Mouse (Mus musculus): ENCODE measurements around the gene Gstm5. TPM values are rescaled to one million over a fixed set of nuclear protein-coding genes. Genes with fewer than 3 reads are reported as not detected.
"Not testable (repeated sequence)": the region's sequence is repeated elsewhere in the genome, so short reads cannot be mapped to it uniquely, and the experiment has no call there.

The Gstm5 gene
- total RNA-seq, 2 experiments from 2014 or later = 17.9 to 22.6 TPM

DNA sequence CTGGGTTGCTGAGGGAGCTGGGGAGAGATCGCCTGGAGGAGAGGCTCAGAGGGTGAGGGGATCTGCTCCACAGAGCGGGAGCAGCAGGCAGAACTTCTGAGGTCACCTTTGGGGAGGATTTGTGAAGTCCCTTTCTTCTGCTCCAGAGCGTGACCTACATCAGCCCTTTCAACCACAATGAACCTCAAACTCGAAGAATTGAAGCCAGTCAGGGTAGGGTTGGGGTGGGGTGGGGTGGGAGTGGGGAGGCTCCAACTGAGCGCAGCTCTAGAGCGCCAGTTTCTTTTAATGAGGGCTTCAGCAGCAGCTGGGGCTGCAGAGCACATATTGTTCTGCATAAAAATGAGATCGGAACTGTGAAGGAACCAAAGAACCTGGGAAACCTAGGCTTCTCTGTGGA lies 26.5 kb upstream of the Gstm5 start:
- ATAC-seq (replicated peaks; ENCODE audit: low FRiP score, poor library complexity, severe bottlenecking) = no peak

GRCm38 (mm10) chr3:107869925-107870324 lies 25.7 kb upstream of the Gstm5 start:
- no peak for ATAC-seq (replicated peaks; ENCODE audit: low FRiP score, poor library complexity, severe bottlenecking)

- no peak for ATAC-seq (replicated peaks; ENCODE audit: low FRiP score, poor library complexity, severe bottlenecking)
Observed at GRCm38 (mm10) chr3:107873335-107874251, 22.0 kb upstream of the Gstm5 start.

DNA sequence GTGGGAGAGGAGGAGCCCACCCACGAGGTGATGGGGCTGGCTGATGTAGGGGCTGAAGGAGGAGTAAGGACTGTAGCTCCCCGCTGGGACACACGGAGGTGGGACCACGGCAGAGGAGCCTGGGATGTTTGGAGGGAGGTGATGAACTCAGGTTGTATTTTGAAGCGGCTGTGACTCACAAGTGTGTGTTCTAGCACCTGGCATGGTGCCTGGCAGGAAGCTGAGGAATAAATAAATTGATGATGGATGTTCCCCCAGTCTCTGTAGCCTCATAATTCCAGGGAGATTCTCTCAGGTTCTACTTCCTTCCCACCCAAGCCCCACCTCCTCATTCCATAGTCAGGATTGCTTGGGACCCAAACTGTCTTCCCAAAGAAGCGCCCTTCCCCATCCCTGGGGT lies 20.4 kb upstream of the Gstm5 start:
- ATAC-seq (replicated peaks; ENCODE audit: low FRiP score, poor library complexity, severe bottlenecking) = no peak

DNA sequence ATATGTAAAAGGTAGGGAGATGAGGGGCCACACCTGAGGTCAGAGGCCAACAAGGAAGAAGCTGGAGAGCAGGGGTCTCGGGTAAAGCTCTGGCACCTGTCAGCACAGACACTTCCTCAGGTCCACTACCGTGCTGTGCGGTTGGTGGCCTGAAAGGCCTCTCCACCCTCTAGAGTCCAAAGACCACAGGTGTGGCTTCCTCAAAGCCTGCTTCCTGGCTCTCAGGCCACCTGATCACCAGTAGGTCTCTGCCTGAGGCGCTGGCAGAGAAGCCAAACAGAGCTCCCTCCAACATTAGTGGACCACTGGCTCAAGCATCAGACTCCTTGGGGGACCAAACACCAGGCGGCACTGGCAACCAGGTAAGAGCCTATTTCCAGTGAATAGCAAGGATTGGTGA lies 18.6 kb upstream of the Gstm5 start, which contains the start of gene Eps8l3:
Gene Eps8l3, plus strand, starts transcription at position 225 of the 400 bp plus-strand sequence.
- no peak for ATAC-seq (replicated peaks; ENCODE audit: low FRiP score, poor library complexity, severe bottlenecking)

GRCm38 (mm10) chr3:107877747-107878736 lies 17.6 kb upstream of the Gstm5 start:
- no peak for ATAC-seq (replicated peaks; ENCODE audit: low FRiP score, poor library complexity, severe bottlenecking)

DNA sequence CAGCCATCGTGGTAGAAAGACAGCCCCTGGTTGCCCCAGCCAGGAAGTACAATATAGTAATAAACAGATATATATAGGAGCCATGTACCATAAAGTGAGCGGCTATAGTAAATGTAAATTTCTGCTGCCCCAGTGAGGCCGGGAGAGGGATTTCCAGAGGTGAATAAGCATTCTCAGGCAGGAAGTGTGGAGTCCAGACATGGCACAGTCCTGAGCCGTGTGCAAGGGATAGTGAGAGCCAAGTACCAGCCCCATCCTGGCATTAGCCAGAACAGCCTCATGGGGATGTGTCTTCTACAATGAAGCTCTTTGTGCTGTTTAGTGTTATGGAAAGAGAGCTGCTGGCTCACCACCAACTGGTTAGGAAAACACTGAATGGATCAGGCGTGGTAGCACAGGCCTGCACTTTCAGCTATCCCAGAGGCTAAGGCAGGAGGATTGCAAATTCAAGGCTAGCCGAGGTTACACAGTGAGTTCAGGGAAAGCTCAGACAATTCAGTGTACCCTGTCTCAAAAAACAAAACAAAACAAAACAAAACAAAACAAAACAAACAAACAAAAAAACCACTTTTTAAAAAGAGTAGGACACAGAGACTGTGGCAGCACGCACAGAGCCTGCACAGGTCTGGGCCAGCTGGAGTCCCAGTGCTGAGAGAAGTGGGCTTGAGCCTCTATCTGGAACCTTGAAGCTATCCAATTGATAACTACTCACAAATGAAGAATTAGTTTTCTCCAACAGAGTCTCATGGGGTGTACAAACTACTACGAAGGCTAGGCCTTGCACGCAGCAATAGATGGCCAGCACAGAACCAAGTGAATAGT lies 7.7 kb upstream of the Gstm5 start:
- no peak for ATAC-seq (replicated peaks; ENCODE audit: low FRiP score, poor library complexity, severe bottlenecking)

GRCm38 (mm10) chr3:107889236-107889635 lies 6.4 kb upstream of the Gstm5 start:
- ATAC-seq (replicated peaks; ENCODE audit: low FRiP score, poor library complexity, severe bottlenecking) = not testable (repeated sequence)

GRCm38 (mm10) chr3:107895194-107895719 lies 364 bp upstream of the Gstm5 start:
- ATAC-seq (replicated peaks; ENCODE audit: low FRiP score, poor library complexity, severe bottlenecking) = peak; percentile 52

- ATAC-seq (replicated peaks; ENCODE audit: low FRiP score, poor library complexity, severe bottlenecking) = no peak
Observed at GRCm38 (mm10) chr3:107898691-107899090, 3.1 kb downstream of the Gstm5 start.

- ATAC-seq (replicated peaks; ENCODE audit: low FRiP score, poor library complexity, severe bottlenecking) = no peak
Observed at GRCm38 (mm10) chr3:107900955-107901673, 5.5 kb downstream of the Gstm5 start.

DNA sequence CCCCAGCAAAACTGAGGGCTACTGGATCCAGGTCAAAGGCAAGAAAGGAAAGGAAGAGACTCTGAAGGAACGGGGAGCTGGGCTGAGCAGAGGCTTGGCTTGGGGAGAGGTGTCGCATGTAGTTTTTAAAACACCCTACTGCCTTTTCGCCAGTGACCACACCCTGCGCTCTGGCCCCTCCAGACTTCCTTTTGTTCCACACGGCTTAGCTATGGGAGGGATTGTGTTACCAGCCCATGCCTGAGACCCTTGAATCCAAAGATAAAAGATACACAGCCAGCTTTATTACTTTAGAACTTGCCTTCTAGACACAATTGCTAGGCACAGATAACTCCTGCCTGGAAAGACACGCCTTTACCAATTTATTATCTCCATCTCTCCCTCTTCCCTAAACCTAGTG lies 10.3 kb downstream of the Gstm5 start:
- no peak for ATAC-seq (replicated peaks; ENCODE audit: low FRiP score, poor library complexity, severe bottlenecking)

DNA sequence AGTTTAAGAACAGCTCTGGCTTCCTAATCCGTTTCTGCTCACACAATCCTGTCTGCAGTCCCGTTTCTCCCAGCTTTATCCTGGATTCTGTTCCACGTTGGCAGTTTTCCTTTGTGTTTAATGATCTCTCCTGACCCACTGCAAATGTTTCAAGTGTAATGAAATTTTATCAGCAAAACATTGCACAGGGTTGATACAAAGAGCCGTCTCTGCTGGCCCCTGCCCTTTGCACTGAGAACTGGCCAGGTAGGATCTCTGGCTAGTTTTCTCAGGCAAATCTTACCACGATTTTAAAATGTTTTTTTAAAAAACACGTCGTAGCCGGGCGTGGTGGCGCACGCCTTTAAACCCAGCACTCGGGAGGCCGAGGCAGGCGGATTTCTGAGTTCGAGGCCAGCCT lies 21.1 kb downstream of the Gstm5 start:
- no peak for ATAC-seq (replicated peaks; ENCODE audit: low FRiP score, poor library complexity, severe bottlenecking)

GRCm38 (mm10) chr3:107917097-107917496 lies 21.5 kb downstream of the Gstm5 start:
- ATAC-seq (replicated peaks; ENCODE audit: low FRiP score, poor library complexity, severe bottlenecking) = no peak

GRCm38 (mm10) chr3:107917783-107918408 lies 22.3 kb downstream of the Gstm5 start:
- peak; percentile 77; the same call in 1 of the 2 replicates for ATAC-seq (replicated peaks; ENCODE audit: low FRiP score, poor library complexity, severe bottlenecking)

GRCm38 (mm10) chr3:107920348-107920747 lies 24.7 kb downstream of the Gstm5 start:
- ATAC-seq (replicated peaks; ENCODE audit: low FRiP score, poor library complexity, severe bottlenecking) = no peak

DNA sequence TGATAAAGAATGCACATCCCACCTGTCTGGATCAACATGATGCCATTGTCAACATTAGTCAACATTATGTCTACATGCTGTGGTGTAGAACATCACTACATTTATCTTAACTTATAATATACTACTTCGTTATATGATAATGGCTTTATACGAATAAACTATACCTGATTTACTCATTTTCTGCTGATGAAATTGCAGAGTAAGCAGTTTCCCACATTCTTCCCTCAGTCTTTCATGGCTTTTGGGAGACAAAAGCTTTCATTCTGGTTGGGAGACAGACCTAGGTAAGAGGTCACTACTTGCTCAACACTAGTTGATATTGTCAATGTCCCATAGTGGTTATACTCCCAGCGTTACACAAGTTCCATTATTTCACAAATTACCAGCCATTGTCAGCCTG lies 29.7 kb downstream of the Gstm5 start:
- ATAC-seq (replicated peaks; ENCODE audit: low FRiP score, poor library complexity, severe bottlenecking) = no peak

DNA sequence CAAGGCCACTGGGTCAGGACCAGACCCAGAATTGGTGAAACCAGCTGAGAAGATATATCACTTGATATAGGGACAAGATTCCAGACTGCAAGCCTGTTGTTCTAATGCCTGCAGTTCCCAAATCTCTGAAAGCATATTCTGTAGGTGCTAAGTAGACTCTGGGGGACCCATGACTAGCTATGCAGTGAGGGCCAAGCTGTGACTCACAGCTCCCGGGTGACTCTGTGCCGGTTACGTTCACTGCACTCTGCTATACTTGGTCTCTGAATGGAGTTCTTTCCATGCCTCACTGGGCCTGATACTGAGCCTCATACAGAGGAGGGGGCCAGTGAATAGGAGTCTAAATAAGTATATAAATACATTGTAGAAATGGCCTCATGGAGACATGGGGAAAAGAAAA lies 32.2 kb downstream of the Gstm5 start:
- no peak for ATAC-seq (replicated peaks; ENCODE audit: low FRiP score, poor library complexity, severe bottlenecking)
